Mouse (Mus musculus) C2C12 (cell line): ENCODE data around the gene Cmss1. TPM values are rescaled to one million over a fixed set of nuclear protein-coding genes. Genes with fewer than 3 reads are reported as not detected.

ENCODE experiments used
- H3K27me3 ChIP-seq: one replicate; pipeline ENCODE4 v1.6.1; 2011; ENCODE audit not compliant: control insufficient read depth, insufficient read depth, insufficient read length
- H3K36me3 ChIP-seq: one replicate; pipeline ENCODE4 v1.6.1; 2011; ENCODE audit not compliant: control insufficient read depth, insufficient read depth
- H3K4me3 ChIP-seq: one replicate; pipeline ENCODE4 v1.5.1; 2011; ENCODE audit warnings: mild to moderate bottlenecking, control low read depth; ENCODE audit not compliant: poor library complexity, insufficient read depth, severe bottlenecking
- H3K79me2 ChIP-seq: one replicate; pipeline ENCODE4 v1.6.1; 2011; ENCODE audit not compliant: control insufficient read depth, insufficient read depth
- H3K79me3 ChIP-seq: one replicate; pipeline ENCODE4 v1.6.1; 2011; ENCODE audit warnings: low read depth, control low read depth
- H3ac ChIP-seq: one replicate; pipeline ENCODE3; 2011; ENCODE audit warnings: low read depth; ENCODE audit not compliant: control insufficient read depth, insufficient read length
- CEBPB ChIP-seq: IDR thresholded peaks from one replicate; pipeline ENCODE4 v1.6.1; 2011; ENCODE audit warnings: low read depth, mild to moderate bottlenecking, control low read depth, moderate library complexity
- CTCF ChIP-seq: IDR thresholded peaks from one replicate; pipeline ENCODE4 v1.5.1; 2011; ENCODE audit not compliant: control insufficient read depth, insufficient read depth, insufficient read length
- FOSL1 ChIP-seq: IDR thresholded peaks from one replicate; pipeline ENCODE4 v1.8.0; 2011; ENCODE audit warnings: mild to moderate bottlenecking, low read length; ENCODE audit not compliant: poor library complexity, insufficient read depth, severe bottlenecking
- MAX ChIP-seq: IDR thresholded peaks from one replicate; pipeline ENCODE4 v1.6.1; 2011; ENCODE audit warnings: mild to moderate bottlenecking, control low read depth
- MYOD1 ChIP-seq: IDR thresholded peaks from one replicate; pipeline ENCODE4 v1.6.1; 2011; ENCODE audit warnings: low read depth; ENCODE audit not compliant: control insufficient read depth, insufficient read length
- MYOG ChIP-seq: IDR thresholded peaks from one replicate; pipeline ENCODE4 v1.6.1; 2011; ENCODE audit not compliant: control insufficient read depth, insufficient read length; ENCODE audit errors: extremely low read depth
- USF1 ChIP-seq: IDR thresholded peaks from one replicate; pipeline ENCODE4 v1.6.1; 2011; ENCODE audit warnings: low read depth, mild to moderate bottlenecking, control low read depth, moderate library complexity
- polyA plus RNA-seq: library from polyadenylated mRNA; unstranded; fragments of >200 nt; fragmentation: generic; extraction: Trizol; gene quantifications from one replicate; pipeline ENCODE4 v1.2.1, GENCODE M21; 2012; ENCODE audit warnings: missing spikeins

Cmss1 gene
- polyA plus RNA-seq, 1 experiment: 37.5 TPM

DNA sequence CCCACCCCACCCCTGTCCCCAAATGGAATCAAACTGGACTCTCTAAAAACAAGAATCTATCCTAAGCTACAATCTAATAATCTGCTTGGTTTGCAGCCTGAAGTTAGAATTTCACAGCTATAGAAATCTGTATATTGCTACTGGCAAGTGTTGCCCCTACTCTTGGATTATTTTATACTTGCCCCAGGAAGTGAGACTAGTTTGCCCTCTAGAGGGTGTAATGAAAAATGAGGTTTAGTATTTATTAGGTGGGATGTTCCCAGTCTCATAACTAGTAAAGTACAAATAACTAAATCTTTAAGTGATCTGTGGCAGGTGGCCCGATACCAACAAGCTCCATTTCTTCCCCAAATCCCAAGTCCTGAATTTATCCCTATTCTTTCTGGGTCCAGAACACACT lies 29.1 kb downstream of the Cmss1 start:
- Histone ChIP-seq H3K27me3 (no peaks in the 10 kb centered on the region), H3K36me3 (peaks cover 49% of the 10 kb centered on the region), H3K4me3 (no peak overlapping the region), H3K79me2 (peaks cover 90% of the 10 kb centered on the region), H3ac (no peak overlapping the region), H3K79me3 (peaks cover 52% of the 10 kb centered on the region)
- no peak for TF ChIP-seq FOSL1
- no peak for TF ChIP-seq MYOD1
- TF ChIP-seq USF1: no peak
- TF ChIP-seq CTCF: no peak
- no peak for TF ChIP-seq MAX
- no peak for TF ChIP-seq CEBPB
- no peak for TF ChIP-seq MYOG

DNA sequence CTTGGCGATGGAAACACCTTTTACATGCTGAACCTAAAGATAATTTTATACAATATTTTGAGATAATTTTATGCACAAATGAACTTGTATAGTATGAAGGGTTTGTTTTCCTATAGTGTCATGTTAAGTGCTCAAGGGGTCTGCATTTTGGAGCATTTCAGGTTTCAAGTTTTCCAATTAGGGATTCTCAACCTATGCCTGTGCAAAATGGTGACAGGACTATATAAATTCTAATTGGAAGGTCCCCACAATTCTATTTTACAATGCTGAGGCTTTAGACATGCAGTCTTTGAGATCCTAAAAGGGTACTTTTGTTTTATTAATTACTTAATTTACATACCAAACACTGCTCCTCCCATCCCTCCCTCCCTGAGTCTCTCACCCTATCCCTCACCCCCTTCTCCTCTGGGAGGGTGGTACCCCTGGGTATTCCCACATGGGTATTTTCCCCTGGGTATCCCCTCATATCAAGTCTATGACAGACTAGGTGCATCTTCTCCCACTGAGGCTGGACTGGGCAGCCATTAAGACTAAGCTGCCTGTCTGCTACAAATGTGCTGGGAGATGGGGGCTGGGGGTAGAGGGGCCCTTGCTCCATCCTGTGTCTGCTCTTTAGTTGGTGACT lies 30.8 kb downstream of the Cmss1 start:
- TF ChIP-seq FOSL1 (no peak), CTCF (no peak), CEBPB (no peak), MAX (no peak), USF1 (no peak), MYOG (no peak), MYOD1 (no peak)
- Histone ChIP-seq H3K27me3 (no peaks in the 10 kb centered on the region), H3ac (no peak overlapping the region), H3K4me3 (no peak overlapping the region), H3K36me3 (peaks cover 65% of the 10 kb centered on the region), H3K79me2 (peaks cover 94% of the 10 kb centered on the region), H3K79me3 (peaks cover 64% of the 10 kb centered on the region)

DNA sequence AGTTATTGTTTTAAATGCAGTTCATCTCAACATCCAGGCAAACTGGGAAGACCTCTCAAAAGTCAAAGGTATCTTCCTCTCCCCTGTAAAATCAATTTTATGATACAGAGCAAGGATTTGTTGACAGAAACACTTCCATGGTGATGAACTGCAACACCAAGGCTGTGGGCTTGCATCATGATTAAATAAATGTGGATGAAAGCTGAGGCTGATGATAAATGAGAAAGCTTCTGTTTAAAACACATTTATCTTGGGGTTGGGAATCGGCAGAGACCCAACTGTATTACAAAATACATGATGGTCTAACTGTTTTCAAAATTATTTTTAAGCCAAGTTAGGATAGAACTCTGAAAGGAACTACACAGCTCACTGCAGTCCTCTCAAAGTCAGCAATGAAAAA lies 32.8 kb downstream of the Cmss1 start:
- no peak overlapping the region for H3ac ChIP-seq
- H3K79me2 ChIP-seq: peaks cover 98% of the 10 kb centered on the region
- H3K4me3 ChIP-seq: no peak overlapping the region
- H3K79me3 ChIP-seq: peaks cover 78% of the 10 kb centered on the region
- no peaks in the 10 kb centered on the region for H3K27me3 ChIP-seq
- H3K36me3 ChIP-seq: peaks cover 81% of the 10 kb centered on the region
- no peak for TF ChIP-seq MYOD1
- no peak for TF ChIP-seq FOSL1
- TF ChIP-seq MYOG: no peak
- no peak for TF ChIP-seq CEBPB
- no peak for TF ChIP-seq MAX
- no peak for TF ChIP-seq CTCF
- no peak for TF ChIP-seq USF1

DNA sequence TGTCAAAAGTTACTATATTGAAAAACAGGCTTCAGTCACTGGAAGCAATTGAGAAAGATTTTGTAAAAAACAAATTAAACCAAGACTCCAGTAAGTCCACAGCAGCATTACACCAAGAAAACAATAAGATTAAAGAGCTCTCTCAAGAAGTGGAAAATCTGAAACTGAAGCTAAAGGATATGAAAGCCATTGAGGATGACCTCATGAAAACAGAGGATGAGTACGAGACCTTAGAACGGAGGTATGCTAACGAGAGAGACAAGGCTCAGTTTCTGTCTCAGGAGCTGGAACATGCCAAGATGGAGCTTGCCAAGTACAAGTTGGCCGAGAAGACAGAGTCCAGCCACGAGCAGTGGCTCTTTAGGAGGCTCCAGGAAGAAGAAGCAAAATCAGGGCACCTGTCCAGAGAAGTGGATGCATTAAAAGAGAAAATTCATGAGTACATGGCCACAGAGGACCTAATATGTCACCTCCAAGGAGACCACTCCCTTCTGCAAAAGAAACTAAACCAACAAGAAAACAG lies 35.8 kb downstream of the Cmss1 start:
- Histone ChIP-seq H3ac (no peak overlapping the region), H3K27me3 (no peaks in the 10 kb centered on the region), H3K79me3 (peaks cover 74% of the 10 kb centered on the region), H3K4me3 (no peak overlapping the region), H3K36me3 (peaks cover 74% of the 10 kb centered on the region), H3K79me2 (peaks cover 94% of the 10 kb centered on the region)
- TF ChIP-seq CEBPB (no peak), MYOG (no peak)

DNA sequence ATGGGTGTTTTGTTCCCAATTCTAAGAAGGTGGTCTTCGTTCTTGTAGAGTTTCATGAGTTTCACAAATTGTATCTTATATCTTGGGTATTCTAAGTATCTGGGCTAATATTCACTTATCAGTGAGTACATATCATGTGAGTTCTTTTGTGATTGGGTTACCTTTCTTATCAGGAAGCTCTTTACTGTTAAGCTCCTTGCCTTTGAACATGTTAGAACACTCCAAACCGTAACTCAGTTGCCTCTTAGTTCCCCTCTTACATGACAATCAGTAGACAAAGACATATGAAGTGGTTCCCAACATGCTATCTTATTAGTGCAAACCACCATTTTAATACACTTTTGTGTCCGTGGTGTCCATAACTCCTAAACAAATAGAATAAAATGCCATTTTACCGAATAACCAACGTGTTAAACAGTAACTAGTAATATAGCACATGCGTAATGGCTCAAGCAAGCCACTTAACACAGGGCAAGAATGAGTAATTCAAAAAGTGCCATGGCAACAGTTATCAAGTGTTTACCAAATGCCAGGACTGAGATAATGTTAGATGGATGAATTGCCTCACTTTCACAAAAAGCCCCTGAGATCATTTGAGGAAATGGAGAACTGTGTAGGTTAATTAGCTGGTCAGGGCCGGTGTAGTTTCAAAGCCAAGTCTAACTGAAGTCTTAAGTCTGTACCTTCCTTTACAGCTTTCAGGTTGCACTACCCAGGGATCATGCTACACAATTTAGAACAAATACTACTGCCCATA lies 37.8 kb downstream of the Cmss1 start:
- Histone ChIP-seq H3K4me3 (no peak overlapping the region), H3K27me3 (no peaks in the 10 kb centered on the region), H3ac (no peak overlapping the region), H3K79me3 (peaks cover 81% of the 10 kb centered on the region), H3K79me2 (peaks cover 95% of the 10 kb centered on the region), H3K36me3 (peaks cover 74% of the 10 kb centered on the region)
- no peak for TF ChIP-seq CEBPB

DNA sequence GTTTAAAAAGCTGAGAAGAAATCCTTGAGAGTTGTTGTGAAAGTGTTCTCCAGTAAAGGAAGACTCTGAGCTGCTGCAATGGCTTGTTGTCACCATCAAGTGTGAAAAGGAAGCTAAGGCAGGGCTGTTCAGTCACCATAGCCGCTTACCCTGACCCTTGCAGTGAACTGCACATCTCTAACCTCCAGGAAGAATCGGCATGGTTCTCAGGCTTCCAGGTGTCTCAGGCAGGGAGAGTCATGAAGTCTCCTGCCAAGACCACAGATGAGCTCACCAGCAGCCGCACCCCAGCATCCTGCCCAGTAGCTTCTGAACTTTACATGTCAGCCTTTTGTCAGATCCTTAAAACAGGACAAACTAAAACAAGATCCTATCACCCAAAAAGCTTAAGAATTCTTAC lies 40.4 kb downstream of the Cmss1 start:
- H3ac ChIP-seq: peak overlapping the region; percentile 24
- no peaks in the 10 kb centered on the region for H3K27me3 ChIP-seq
- no peak overlapping the region for H3K4me3 ChIP-seq
- peaks cover 78% of the 10 kb centered on the region for H3K79me3 ChIP-seq
- H3K36me3 ChIP-seq: peaks cover 67% of the 10 kb centered on the region
- TF ChIP-seq CEBPB (no peak), MAX (no peak), MYOD1 (no peak), CTCF (no peak), MYOG (no peak), USF1 (no peak), FOSL1 (no peak)
- H3K79me2 ChIP-seq: peaks cover 93% of the 10 kb centered on the region
